Mouse (Mus musculus): ENCODE measurements around the gene Dact3.
A peak's percentile ranks its signal among the peaks of the same experiment; 100 is the strongest.

The Dact3 gene

DNA sequence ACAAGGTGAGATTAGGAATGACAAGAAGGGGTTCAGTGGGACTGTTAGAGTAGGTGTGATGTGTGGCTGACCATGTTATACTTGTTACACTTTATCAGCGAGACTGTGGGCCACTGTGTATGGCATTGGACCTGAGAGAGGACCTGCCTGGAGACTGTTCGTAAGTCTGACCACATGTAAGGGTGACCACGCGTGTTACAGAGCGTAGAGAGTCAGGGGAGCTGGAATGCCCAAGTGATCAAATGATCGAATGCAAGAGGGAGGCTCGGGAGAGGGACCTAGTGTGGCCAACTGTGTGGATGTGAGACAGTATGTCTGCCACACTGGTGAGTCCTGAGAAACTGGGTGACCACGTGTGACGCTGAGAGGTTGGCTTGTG, 17.2 kb downstream of the Dact3 start:
- DNase-seq (ENCODE audit: inconsistent ontology term) = no peak

GRCm38 (mm10) chr7:16893612-16894011, 18.5 kb downstream of the Dact3 start:
- no peak for DNase-seq (ENCODE audit: inconsistent ontology term)

DNA sequence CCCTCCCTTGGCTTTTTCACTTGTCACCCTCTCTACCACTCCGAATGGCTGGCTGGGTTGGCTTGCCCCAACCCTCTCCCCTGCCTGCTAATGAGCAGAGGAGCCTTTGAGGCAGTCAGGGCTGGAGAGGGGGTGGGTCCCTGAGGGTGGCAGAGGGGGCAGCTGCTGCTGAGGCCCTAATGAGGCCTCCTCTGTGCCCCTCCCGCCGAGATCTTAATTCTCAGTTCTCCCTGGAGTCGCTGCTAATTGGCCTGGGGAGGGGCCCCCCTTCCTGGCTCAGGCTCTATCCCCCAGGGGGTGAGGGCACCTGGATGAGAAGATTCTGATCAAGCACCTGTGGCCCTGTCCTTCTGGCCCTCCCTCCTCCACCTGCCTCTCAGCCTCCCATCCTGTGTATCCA, 19.2 kb downstream of the Dact3 start:
- no peak for DNase-seq (ENCODE audit: inconsistent ontology term)

DNA sequence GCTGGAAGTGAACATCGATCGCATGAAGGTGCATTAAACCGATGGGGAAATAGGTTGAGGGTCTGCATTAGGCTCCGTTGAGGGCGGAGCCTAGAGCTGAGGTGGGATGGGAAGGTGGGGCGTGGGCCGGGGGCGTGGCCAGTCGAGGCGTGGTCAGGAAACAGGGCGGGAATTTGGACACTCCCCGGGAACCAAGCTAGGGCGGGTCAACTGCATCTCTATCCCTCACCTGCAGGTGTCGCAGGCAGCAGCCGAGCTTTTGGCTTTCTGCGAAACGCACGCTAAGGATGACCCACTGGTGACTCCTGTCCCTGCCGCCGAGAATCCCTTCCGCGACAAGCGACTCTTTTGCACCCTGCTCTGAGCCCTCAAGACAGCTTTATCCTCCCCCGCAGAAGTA, 19.9 kb downstream of the Dact3 start:
- peak; percentile 73 for DNase-seq (ENCODE audit: inconsistent ontology term)

GRCm38 (mm10) chr7:16895511-16895910, 20.4 kb downstream of the Dact3 start:
- no peak for DNase-seq (ENCODE audit: inconsistent ontology term)

DNA sequence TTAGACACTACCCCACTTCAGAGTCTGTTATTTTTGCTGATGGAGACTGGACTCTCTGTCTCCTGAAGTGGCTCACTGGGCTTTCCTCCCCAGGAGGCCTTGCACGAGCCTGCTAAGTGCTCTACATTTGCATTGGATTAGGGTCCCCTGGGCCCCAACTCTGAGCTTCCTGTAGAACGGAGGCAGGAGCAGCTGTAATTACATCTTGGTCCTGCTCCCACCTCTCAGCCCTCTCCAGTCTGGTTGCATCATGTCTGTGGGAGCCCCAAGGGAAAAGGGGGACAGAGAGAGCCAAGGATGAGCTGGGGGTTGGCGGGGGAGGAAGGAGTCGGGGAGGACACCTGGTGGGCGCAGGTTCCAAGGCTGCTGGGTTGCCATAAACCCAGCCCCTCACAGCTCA, 25.4 kb downstream of the Dact3 start:
- no peak for DNase-seq (ENCODE audit: inconsistent ontology term)

- DNase-seq (ENCODE audit: inconsistent ontology term) = no peak
Observed at GRCm38 (mm10) chr7:16903439-16903955, 28.4 kb downstream of the Dact3 start.

DNA sequence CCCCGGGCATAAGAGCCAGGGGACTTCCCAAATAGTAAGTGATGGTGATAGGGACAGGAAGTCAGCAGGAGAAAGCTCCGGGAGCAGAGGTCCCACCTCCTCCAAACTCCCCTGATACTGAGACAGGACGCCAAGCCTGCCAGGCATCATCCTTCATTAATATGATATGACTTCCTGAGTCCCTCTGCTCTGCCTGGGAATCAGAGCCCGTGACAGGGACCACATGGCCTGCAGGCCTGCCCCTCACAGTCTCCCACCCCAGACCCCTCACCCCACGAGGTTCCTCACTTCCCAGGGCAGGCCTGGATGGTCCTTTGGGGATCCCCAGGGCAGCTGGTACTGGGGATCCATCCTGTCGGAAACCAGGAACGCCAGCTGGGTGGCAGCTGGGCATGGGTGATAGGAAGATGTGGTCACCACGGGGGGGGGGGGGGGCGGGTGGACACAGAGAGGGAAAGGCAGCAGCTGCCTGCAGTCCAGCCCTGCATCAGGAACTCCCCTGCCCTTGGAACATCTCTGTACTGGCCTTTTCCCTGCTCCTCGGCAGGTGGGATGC, 29.1 kb downstream of the Dact3 start:
- DNase-seq (ENCODE audit: inconsistent ontology term) = no peak

DNA sequence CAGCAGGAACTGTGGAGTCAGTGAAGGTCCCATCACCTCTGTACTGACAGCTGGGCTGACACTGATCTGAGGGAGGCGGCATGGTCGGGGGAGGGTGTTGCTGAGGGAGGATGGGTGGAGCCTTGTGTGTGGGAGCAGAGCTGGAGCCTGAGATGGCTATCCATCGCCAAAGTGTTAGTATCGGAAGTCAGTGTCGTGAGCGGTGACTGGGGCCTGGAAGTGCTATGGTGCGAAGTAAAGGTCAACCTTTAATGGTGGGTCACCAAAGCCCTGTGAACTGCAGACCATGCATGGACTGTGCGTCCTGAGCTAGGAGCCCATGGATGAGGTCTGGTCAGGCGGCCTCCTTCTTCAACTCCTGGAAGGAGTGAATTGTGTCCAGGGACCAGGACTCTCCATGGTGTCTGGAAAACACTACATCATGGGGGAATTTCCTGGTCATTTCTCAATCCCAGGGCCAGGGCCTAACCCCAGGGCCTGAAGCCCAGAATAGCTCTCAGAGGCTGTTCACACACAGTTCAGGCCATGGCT, 30.4 kb downstream of the Dact3 start:
- no peak for DNase-seq (ENCODE audit: inconsistent ontology term)

GRCm38 (mm10) chr7:16906281-16906680, 31.2 kb downstream of the Dact3 start, which contains the start of gene Ptgir:
TSS of gene Ptgir (plus strand) at chr7:16906490.
- DNase-seq (ENCODE audit: inconsistent ontology term) = no peak

GRCm38 (mm10) chr7:16906889-16907559, 31.9 kb downstream of the Dact3 start:
- DNase-seq (ENCODE audit: inconsistent ontology term) = no peak

DNA sequence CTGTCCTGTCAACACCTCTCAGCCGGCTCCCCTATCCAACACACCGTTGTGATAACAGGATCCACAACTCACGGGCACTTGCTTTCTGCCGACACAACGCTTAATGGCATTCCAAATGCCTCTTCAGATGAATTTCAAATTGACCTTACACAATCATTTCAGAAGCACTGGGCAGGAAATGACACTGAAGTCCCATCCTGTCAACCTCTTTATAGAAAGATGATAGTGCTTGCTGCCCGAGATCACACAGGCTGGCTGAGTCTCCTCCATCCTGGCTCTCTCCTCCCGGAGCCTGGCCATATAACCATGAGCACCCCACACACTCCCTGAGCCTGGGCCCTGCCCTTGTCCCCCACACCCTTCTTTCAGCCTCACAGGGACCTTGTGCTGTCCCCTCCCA, 32.7 kb downstream of the Dact3 start:
- DNase-seq (ENCODE audit: inconsistent ontology term) = no peak

DNA sequence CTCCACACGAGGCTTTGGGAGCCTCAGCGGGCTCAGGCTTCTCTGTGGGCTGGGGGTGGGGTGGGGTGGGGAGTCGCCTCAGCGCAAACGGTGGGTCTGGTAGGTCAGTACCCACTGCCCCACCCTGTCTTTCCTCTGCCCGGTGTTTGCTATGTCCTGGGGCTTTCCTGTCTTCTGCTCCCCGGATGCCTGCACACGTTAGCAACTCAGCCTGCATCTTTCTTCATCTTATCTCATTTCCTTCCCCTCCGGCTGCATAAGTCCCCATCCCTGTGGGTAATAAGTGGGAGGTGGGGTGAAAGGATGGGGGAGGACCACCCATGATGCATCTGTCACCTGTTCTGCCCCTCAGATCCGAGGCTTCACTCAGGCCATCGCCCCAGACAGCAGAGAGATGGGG, 33.2 kb downstream of the Dact3 start:
- DNase-seq (ENCODE audit: inconsistent ontology term) = no peak

DNA sequence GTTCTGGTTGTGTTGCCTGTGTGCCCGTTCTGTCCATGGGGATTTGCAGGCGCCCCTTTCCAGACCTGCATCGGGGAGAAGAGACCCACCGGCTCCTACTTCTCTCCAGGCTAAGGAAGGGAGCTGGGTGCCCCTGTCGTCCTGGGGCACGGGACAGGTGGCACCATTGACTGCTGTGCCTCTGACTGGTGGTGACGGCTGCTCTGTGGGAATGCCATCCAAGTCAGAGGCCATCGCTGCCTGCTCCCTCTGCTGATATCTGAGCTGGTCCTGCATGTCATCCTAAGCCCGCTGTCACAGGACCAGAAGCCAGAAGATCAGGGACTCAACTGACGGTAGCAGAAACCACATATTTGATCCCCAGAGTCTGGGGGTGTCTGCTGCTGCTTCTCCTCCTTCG, 33.7 kb downstream of the Dact3 start:
- DNase-seq (ENCODE audit: inconsistent ontology term) = no peak

- DNase-seq (ENCODE audit: inconsistent ontology term) = no peak
Observed at GRCm38 (mm10) chr7:16909909-16910308, 34.8 kb downstream of the Dact3 start.

GRCm38 (mm10) chr7:16911904-16912303, 36.8 kb downstream of the Dact3 start:
- no peak for DNase-seq (ENCODE audit: inconsistent ontology term)

GRCm38 (mm10) chr7:16912360-16912759, 37.2 kb downstream of the Dact3 start:
- no peak for DNase-seq (ENCODE audit: inconsistent ontology term)

DNA sequence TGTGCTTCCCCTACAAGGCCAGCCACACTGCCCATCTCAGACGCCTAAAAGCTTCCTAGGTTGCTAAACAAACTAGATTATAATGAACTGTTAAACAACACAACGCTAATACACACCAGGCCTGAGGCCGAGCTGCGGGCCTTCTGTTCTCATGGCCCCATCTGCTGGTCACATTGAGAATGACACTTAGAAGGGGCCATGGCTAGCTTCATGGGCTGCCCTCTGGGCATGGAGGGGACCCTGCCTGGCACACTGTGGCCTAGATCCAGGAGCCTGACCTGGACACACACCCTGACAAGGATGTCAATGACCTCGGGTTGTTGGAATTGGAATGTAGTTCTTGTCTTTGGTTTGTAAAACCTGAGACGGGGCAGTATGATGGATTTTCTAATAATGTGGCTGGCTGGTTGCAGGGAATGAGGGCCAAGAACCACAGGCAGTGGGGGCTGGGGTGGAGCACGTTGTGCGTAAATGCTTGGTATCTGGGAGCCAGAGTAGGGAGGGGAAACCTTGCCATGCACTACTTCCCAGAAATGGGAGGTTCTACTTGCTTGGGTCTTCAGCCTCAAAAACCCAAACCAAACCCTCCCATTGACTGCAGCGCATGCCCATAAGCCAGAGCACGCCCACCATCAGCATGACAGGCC, 38.8 kb downstream of the Dact3 start:
- DNase-seq (ENCODE audit: inconsistent ontology term) = peak; percentile 54

- DNase-seq (ENCODE audit: inconsistent ontology term) = no peak
Observed at GRCm38 (mm10) chr7:16914453-16915343, 39.6 kb downstream of the Dact3 start.

- no peak for DNase-seq (ENCODE audit: inconsistent ontology term)
Observed at GRCm38 (mm10) chr7:16915461-16916340, 40.6 kb downstream of the Dact3 start.

All from Muller cell, postnatal 12 days (primary cell).